Mouse (Mus musculus) midbrain, embryonic 12.5 days (tissue): Measurements from ENCODE around the gene 4930404H24Rik. TPM values are rescaled to one million over a fixed set of nuclear protein-coding genes. Genes with fewer than 3 reads are reported as not detected.
A peak's percentile ranks its signal among the peaks of the same experiment; 100 is the strongest.

Experiments
- ATAC-seq: fragments of 200-750 bp; cut with Nextera tagmentation; 2 replicates; pipeline ENCODE4 v1.8.0; 2017; ENCODE audit warnings: low read depth, moderate TSS enrichment, moderate library complexity; ENCODE audit not compliant: low FRiP score
- H3K27ac ChIP-seq: fragments of 300-500 bp; sonication (generic); replicated peaks from 2 replicates; pipeline ENCODE4 v1.5.1; 2016; ENCODE audit warnings: mild to moderate bottlenecking
- H3K27me3 ChIP-seq: fragments of 300-500 bp; sonication (generic); 2 replicates; pipeline ENCODE4 v1.6.1; 2016; ENCODE audit warnings: mild to moderate bottlenecking
- H3K36me3 ChIP-seq: fragments of 300-500 bp; sonication (generic); 2 replicates; pipeline ENCODE4 v1.6.1; 2016
- H3K4me1 ChIP-seq: fragments of 300-500 bp; sonication (generic); 2 replicates; pipeline ENCODE4 v1.6.1; 2016
- H3K4me2 ChIP-seq: fragments of 300-500 bp; sonication (generic); replicated peaks from 2 replicates; pipeline ENCODE4 v1.6.1; 2016; ENCODE audit warnings: mild to moderate bottlenecking, moderate library complexity
- H3K4me3 ChIP-seq: fragments of 300-500 bp; sonication (generic); 2 replicates; pipeline ENCODE4 v1.5.1; 2016; ENCODE audit warnings: mild to moderate bottlenecking
- H3K9ac ChIP-seq: fragments of 300-500 bp; sonication (generic); replicated peaks from 2 replicates; pipeline ENCODE4 v1.6.1; 2016; ENCODE audit warnings: mild to moderate bottlenecking, moderate library complexity
- H3K9me3 ChIP-seq: fragments of 300-500 bp; sonication (generic); 2 replicates; pipeline ENCODE4 v1.6.1; 2016; ENCODE audit warnings: mild to moderate bottlenecking
- WGBS: fragments of 180-500 bp; shearing (Covaris S2); methylation state at CpG from one replicate; pipeline ENCODE4 v1.1.7; 2016; 5-methylcytosine and 5-hydroxymethylcytosine counted together
- polyA plus RNA-seq: library from polyadenylated mRNA; unstranded; fragments of >200 nt; fragmentation: Nextera tagmentation; extraction: Ambion mirVana; gene quantifications from 2 replicates; pipeline ENCODE4 v1.2.1, GENCODE M21; 2016

The 4930404H24Rik gene
- polyA plus RNA-seq, 1 experiment from 2014 or later: not detected

- ATAC-seq: no peak
- Histone ChIP-seq H3K36me3 (no peaks in the 10 kb centered on the region), H3K9me3 (no peaks in the 10 kb centered on the region), H3K27ac (no peak overlapping the region), H3K27me3 (no peaks in the 10 kb centered on the region), H3K4me1 (peaks cover 21% of the 10 kb centered on the region), H3K4me2 (no peak overlapping the region), H3K9ac (no peak overlapping the region), H3K4me3 (no peak overlapping the region)
- WGBS: 60% methylated on average over 9 of the region's 9 CpGs
These were observed 37.6 kb upstream of the 4930404H24Rik start for GRCm38 (mm10) chr2:153454841-153455506.

GRCm38 (mm10) chr2:153457467-153457866, 35.1 kb upstream of the 4930404H24Rik start:
- no peak overlapping the region for H3K4me3 ChIP-seq
- H3K9me3 ChIP-seq: no peaks in the 10 kb centered on the region
- peaks cover 25% of the 10 kb centered on the region for H3K4me1 ChIP-seq
- H3K27me3 ChIP-seq: no peaks in the 10 kb centered on the region
- no peak overlapping the region for H3K4me2 ChIP-seq
- no peak for ATAC-seq
- 31% methylated on average over 4 of the region's 4 CpGs for WGBS
- no peaks in the 10 kb centered on the region for H3K36me3 ChIP-seq
- H3K9ac ChIP-seq: no peak overlapping the region
- peak overlapping the region; percentile 71 for H3K27ac ChIP-seq

- ATAC-seq: no peak
- H3K4me1 ChIP-seq: peaks cover 25% of the 10 kb centered on the region
- peak overlapping the region; percentile 71 for H3K27ac ChIP-seq
- peaks cover 4% of the 10 kb centered on the region; the same call in 1 of the 2 replicates for H3K36me3 ChIP-seq
- H3K4me2 ChIP-seq: no peak overlapping the region
- H3K4me3 ChIP-seq: no peak overlapping the region
- no peaks in the 10 kb centered on the region for H3K9me3 ChIP-seq
- 48% methylated on average over 3 of the region's 3 CpGs for WGBS
- H3K9ac ChIP-seq: no peak overlapping the region
- no peaks in the 10 kb centered on the region for H3K27me3 ChIP-seq
These were observed 34.6 kb upstream of the 4930404H24Rik start for GRCm38 (mm10) chr2:153458022-153458441.

GRCm38 (mm10) chr2:153463257-153463656, 29.3 kb upstream of the 4930404H24Rik start:
- Histone ChIP-seq H3K4me2 (no peak overlapping the region), H3K27ac (no peak overlapping the region), H3K27me3 (no peaks in the 10 kb centered on the region), H3K36me3 (peaks cover 13% of the 10 kb centered on the region; the same call in 1 of the 2 replicates), H3K9ac (no peak overlapping the region), H3K4me1 (peaks cover 7% of the 10 kb centered on the region), H3K9me3 (no peaks in the 10 kb centered on the region), H3K4me3 (no peak overlapping the region)
- 77% methylated on average over 3 of the region's 3 CpGs for WGBS
- no peak for ATAC-seq

- no peak overlapping the region for H3K27ac ChIP-seq
- 91% methylated on average over 1 of the region's 1 CpGs for WGBS
- no peak overlapping the region for H3K4me3 ChIP-seq
- H3K9me3 ChIP-seq: no peaks in the 10 kb centered on the region
- no peaks in the 10 kb centered on the region for H3K27me3 ChIP-seq
- no peak overlapping the region for H3K4me2 ChIP-seq
- H3K36me3 ChIP-seq: peaks cover 13% of the 10 kb centered on the region; the same call in 1 of the 2 replicates
- no peak overlapping the region for H3K9ac ChIP-seq
- peaks cover 18% of the 10 kb centered on the region for H3K4me1 ChIP-seq
- no peak for ATAC-seq
These were observed 25.2 kb upstream of the 4930404H24Rik start for GRCm38 (mm10) chr2:153467372-153467771.

GRCm38 (mm10) chr2:153469317-153469716, 23.3 kb upstream of the 4930404H24Rik start:
- Histone ChIP-seq H3K9me3 (no peaks in the 10 kb centered on the region), H3K4me3 (no peak overlapping the region), H3K27ac (0 out of 2 replicates have a peak overlapping the region, but pooled peaks have one; percentile 25), H3K36me3 (no peaks in the 10 kb centered on the region), H3K4me1 (peaks cover 18% of the 10 kb centered on the region), H3K9ac (no peak overlapping the region), H3K27me3 (no peaks in the 10 kb centered on the region), H3K4me2 (no peak overlapping the region)
- WGBS: 44% methylated on average over 2 of the region's 2 CpGs
- ATAC-seq: no peak

GRCm38 (mm10) chr2:153469764-153470163, 22.8 kb upstream of the 4930404H24Rik start:
- no peaks in the 10 kb centered on the region for H3K9me3 ChIP-seq
- 45% methylated on average over 4 of the region's 4 CpGs for WGBS
- ATAC-seq: no peak
- no peaks in the 10 kb centered on the region for H3K27me3 ChIP-seq
- H3K4me2 ChIP-seq: no peak overlapping the region
- no peaks in the 10 kb centered on the region for H3K36me3 ChIP-seq
- H3K27ac ChIP-seq: 0 out of 2 replicates have a peak overlapping the region, but pooled peaks have one; percentile 25
- peaks cover 18% of the 10 kb centered on the region for H3K4me1 ChIP-seq
- H3K9ac ChIP-seq: no peak overlapping the region
- H3K4me3 ChIP-seq: no peak overlapping the region

- no peak for ATAC-seq
- Histone ChIP-seq H3K27ac (no peak overlapping the region), H3K4me1 (peaks cover 30% of the 10 kb centered on the region), H3K36me3 (no peaks in the 10 kb centered on the region), H3K9ac (no peak overlapping the region), H3K4me3 (no peak overlapping the region), H3K4me2 (no peak overlapping the region), H3K9me3 (no peaks in the 10 kb centered on the region), H3K27me3 (no peaks in the 10 kb centered on the region)
- WGBS: 47% methylated on average over 3 of the region's 3 CpGs
These were observed 21.6 kb upstream of the 4930404H24Rik start for GRCm38 (mm10) chr2:153470983-153471382.

GRCm38 (mm10) chr2:153475114-153476112, 17.2 kb upstream of the 4930404H24Rik start:
- Histone ChIP-seq H3K4me2 (no peak overlapping the region), H3K9ac (no peak overlapping the region), H3K36me3 (no peaks in the 10 kb centered on the region), H3K27me3 (no peaks in the 10 kb centered on the region), H3K4me3 (no peak overlapping the region), H3K4me1 (peaks cover 17% of the 10 kb centered on the region), H3K9me3 (no peaks in the 10 kb centered on the region), H3K27ac (no peak overlapping the region)
- no peak for ATAC-seq
- 40% methylated on average over 4 of the region's 4 CpGs for WGBS

- H3K27me3 ChIP-seq: peaks cover 16% of the 10 kb centered on the region
- no peak overlapping the region for H3K9ac ChIP-seq
- H3K9me3 ChIP-seq: no peaks in the 10 kb centered on the region
- no peak overlapping the region for H3K27ac ChIP-seq
- peaks cover 30% of the 10 kb centered on the region for H3K4me1 ChIP-seq
- no peaks in the 10 kb centered on the region for H3K36me3 ChIP-seq
- no peak overlapping the region for H3K4me2 ChIP-seq
- peak; percentile 73 for ATAC-seq
- H3K4me3 ChIP-seq: no peak overlapping the region
- 13% methylated on average over 4 of the region's 4 CpGs for WGBS
These were observed 14.0 kb upstream of the 4930404H24Rik start for GRCm38 (mm10) chr2:153478583-153478982.

GRCm38 (mm10) chr2:153479486-153479885, 13.1 kb upstream of the 4930404H24Rik start:
- peaks cover 40% of the 10 kb centered on the region for H3K4me1 ChIP-seq
- H3K9ac ChIP-seq: no peak overlapping the region
- no peaks in the 10 kb centered on the region for H3K36me3 ChIP-seq
- peaks cover 20% of the 10 kb centered on the region for H3K27me3 ChIP-seq
- H3K27ac ChIP-seq: no peak overlapping the region
- 90% methylated on average over 1 of the region's 1 CpGs for WGBS
- no peak overlapping the region for H3K4me2 ChIP-seq
- no peaks in the 10 kb centered on the region for H3K9me3 ChIP-seq
- ATAC-seq: no peak
- H3K4me3 ChIP-seq: no peak overlapping the region
